Mouse (Mus musculus) fibroblast of lung, adult 2 months (primary cell): ENCODE results near the gene Dhx37.

Source experiments
- DNase-seq: peaks from one replicate; pipeline ENCODE4 v3.0.0-alpha.2; 2011; ENCODE audit warnings: low read depth

Dhx37 gene

GRCm38 (mm10) chr5:125433793-125434337 is at the start of gene Dhx37:
Gene Dhx37 (minus strand): TSS chr5:125434121.
- DNase-seq, result peak; percentile 77

- no peak for DNase-seq
Observed at GRCm38 (mm10) chr5:125482474-125482873, 48.6 kb upstream of the Dhx37 start.

DNA sequence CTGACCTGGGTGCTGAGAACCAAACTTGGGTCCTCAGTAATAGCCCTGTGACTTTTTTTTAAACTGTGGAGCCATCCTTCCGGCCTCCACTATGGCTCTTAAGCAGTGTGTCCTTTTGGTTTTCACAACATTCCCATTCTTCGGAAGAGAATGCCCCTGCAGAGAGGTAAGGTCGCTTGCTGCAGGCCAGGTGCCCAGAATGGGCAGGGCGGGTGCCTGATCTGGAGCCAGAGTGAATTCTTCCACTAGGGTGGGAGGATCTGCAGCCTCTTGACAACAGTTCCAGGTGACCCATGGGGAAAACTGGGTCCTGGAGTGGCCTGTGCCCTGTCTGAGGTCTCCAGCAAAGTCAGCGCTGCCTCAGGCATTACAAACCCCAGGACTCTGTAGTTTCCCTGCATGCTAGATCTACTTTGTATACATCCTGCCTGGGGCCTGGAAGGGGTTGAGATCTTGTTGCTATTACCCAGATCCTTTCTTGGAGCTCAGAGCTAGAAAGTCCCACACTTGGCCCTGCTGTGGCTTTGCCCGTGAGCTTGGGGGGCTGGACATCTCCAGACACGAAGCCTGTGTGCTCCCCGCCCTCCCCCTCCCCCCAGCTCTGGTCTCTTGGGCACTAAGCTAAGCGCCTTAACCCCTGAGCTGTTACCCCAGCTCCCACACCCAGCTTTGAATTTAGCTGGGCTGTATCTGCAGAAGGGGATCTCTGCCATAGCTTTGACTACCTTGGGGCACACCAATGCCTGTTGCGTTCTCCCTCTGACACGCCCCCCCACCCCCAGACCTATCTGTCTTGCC is 46.7 kb upstream of the Dhx37 start:
- DNase-seq, result no peak

DNA sequence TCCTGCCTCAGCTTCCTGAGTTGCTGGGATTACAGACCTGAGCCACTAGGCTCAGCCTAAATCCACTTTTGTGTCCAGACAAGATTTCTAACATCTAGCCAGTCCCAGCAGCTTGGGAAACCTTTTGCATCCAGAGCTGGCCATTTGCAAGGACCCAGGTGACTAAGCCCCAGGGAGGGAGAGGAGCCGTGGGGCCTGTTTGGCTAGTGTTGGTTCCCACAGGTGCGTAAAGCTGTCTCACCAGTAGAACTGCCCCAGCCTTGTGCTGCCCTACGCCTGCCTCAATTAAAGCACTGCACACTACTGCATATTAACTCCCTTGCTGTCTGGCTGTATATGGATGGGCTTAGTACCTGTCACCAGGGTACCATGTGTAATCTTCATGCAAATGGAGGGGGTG is 45.5 kb upstream of the Dhx37 start:
- no peak for DNase-seq

DNA sequence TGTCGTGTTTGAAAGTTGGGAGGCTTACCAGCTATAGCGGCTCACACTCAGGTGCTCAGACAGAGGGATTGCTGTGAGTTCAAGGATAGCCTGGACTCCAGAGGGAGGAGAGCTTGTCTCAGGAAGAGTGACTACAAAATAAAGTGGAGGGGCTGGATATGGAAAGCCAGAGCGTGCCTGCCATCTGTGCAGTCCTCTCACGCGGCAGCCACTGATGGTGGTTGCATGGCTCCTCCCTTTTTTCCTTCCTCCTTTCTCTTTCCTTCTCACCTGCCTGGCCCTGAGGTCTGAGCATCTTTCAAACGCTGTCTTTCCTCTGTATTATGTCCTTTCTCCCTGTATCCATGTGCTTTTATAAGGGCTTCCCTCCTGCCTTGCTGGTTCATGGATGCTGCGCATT is 44.1 kb upstream of the Dhx37 start:
- no peak for DNase-seq

- no peak for DNase-seq
Observed at GRCm38 (mm10) chr5:125477533-125477932, 43.6 kb upstream of the Dhx37 start.

DNA sequence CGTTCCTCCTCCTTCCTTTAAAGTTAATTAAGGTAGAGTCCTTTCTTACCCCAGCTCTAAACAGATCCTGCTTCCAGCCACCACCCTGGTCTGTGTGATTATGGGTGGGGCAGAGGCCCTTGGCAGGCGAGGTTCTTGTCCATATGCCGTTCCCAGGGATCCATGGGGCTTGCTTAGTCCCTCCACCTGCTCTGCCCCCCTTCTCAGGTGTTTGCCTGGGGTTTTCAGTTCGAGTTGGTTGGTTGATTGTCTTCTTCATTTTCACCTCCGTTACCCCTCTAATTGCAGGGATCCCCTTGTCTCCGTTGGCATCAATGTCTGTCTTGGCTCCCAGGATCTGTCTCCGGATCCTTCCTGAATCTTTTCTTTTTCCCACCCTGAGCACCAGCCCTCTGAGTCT is 42.9 kb upstream of the Dhx37 start:
- no peak for DNase-seq

- no peak for DNase-seq
Observed at GRCm38 (mm10) chr5:125476286-125476625, 42.3 kb upstream of the Dhx37 start.

GRCm38 (mm10) chr5:125475601-125476285 is 41.8 kb upstream of the Dhx37 start, which contains the start of gene Aacs:
Gene Aacs (plus strand): TSS chr5:125475814.
- peak; percentile 97 for DNase-seq

- DNase-seq, result no peak
Observed at GRCm38 (mm10) chr5:125475030-125475429, 41.1 kb upstream of the Dhx37 start.

DNA sequence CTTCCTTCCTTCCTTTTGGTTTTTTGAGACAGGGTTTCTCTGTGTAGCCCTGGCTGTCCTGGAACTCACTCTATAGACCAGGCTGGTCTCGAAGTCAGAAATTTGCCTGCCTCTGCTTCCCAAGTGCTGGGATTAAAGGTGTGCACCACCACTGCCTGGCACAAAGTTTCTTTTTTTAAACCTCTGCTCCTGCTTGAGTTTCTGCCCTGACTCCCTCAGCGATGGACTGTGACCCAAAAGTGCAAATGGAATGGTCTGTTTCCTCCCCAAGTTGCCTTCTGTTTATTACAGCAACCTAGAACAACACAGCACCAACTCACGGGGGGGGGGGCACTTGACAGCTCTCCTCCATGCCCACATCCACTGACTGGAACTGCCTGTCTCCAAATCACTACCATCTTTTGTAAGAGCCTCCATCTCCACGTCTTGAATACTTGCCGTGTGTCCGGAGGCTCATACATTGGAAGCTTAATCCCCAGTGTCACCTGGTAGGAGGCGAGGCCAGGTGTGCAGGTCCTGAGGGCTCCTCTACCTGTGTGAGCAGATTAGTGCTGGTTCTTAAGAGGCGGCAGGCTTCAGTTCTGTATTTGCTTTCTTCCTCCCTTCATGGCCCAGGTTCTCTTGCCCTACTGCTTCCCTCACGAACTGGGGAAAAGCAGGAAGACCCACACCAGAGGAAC is 39.0 kb upstream of the Dhx37 start:
- no peak for DNase-seq

DNA sequence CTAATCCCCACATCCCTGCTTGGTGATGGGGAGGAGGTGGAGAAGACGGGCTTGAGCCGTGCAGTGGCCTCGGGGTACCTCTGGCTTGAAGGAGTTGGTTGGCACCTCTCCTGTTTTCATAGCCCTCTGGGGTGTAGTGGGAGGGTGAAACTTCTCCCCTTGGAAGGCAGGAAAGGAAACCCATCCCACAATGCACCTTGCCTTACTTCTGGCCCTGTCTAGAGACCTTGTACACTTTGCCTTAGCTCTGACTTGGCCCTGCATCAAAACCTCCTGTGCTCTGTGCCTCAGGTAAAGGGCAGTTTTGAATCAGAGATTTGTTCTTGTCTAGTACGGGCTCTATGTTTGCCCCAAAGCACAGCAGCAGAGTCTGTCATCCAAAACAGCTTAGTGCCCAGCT is 36.8 kb upstream of the Dhx37 start:
- DNase-seq, result no peak

GRCm38 (mm10) chr5:125467261-125467660 is 33.3 kb upstream of the Dhx37 start:
- no peak for DNase-seq

GRCm38 (mm10) chr5:125466483-125466882 is 32.6 kb upstream of the Dhx37 start:
- DNase-seq, result no peak

GRCm38 (mm10) chr5:125465701-125466106 is 31.8 kb upstream of the Dhx37 start:
- peak; percentile 97 for DNase-seq

DNA sequence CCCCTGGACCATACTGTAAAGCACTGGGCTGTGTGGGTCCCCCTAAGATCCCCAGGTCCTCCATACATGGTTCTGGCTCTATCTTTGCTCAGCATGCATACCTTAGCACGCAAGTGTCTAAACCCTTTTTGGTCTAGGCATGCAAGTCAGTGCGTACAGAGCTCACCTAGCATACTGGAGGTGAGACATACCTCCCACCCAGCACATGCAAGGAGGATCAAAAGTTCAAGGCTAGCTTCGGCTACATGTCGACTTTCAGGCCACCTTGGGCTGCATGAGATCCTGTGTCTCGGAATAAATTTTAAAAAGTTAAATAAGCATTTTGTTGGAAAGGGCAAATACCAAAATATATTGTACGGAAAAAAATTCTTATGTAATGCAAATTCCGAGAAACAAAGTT is 31.3 kb upstream of the Dhx37 start:
- DNase-seq, result no peak

DNA sequence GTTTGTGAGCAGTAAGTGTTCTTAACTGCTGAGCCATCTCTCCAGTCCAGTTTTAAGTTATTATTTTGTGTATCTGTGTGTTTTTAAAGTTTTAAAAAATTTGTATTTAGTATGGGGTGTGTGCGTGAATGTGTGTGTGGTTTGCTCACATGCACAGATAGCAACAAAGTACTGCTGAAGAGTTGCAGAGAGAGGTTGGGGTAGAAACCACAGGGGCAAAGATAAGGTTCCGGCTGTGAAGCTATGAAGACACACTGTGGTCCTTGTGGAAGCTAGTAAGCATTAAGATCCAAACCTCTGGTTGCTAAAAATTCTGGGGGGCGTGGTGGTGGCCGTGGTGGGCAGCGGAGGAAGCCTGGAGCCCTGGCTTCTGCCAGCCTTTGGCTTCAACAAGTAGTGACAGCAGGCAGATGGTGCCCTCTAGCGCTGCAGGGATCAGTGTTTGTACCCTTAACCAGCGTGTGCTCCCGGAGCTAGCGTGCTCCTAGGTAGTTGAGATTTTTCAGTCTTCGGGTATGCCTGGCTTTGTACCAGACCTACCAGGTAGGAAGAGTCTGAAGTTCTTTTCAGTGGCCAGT is 28.0 kb upstream of the Dhx37 start:
- no peak for DNase-seq

- DNase-seq, result no peak
Observed at GRCm38 (mm10) chr5:125460574-125460973, 26.7 kb upstream of the Dhx37 start.

DNA sequence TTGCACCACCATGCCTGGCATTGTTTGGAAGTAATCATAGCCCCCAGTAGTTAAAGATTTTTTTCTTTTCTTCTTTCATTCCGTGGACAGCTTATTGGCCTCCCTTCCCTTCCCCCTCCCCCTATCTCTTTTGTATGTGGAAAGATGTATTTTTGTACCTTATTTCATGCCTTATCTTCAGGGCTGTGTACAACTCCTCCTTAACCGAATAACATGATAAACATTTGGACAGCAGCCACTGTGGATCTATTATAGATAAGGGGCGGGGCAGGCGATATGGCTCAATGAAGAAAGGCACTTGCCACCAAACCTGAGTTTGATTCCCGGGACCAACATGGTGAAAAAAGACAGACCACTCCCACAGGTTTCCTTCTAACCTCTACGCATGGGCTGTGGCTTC is 23.6 kb upstream of the Dhx37 start:
- DNase-seq, result no peak

DNA sequence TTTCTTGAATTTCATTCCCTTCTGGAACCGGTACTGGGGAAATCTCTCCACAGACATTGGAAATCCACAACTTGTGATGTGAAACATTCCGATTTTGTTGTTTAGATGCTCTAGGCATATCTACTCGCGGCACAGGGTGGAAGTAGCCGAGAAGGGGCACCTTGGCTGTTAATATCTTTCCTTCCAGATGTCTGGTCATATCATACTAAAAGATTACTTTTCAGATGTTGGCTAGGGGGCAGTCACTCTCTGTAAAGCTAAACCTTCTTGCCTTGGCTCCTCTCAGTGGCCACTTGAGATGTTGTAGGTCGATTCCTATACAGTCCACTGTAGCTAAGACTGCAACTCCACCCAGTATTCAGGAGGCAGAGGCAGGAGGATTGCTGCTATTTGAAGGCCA is 22.2 kb upstream of the Dhx37 start:
- DNase-seq, result no peak

DNA sequence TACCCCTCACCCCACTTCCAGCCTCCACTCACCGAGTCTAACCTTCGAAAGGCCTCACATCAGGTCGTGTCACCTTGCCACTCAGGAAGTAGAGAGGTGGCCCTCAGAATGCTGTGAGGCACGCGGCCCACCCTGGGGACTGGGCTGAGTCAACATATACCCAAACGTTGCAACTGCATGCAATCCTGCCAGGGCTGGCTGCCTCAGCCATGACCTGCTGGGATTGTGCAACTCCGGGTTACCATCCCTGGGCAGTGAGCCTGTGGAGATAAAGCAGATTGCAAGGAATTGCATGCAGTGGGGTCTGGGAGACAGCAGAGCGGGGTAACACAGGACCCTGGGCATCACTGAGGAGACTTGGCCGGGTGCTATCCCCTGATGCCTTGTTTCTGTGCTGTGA is 18.7 kb upstream of the Dhx37 start:
- DNase-seq, result no peak

- no peak for DNase-seq
Observed at GRCm38 (mm10) chr5:125449306-125449705, 15.4 kb upstream of the Dhx37 start.
